Mouse (Mus musculus) CD8-positive naive resting alpha-beta T cell, adult 2 months (primary cell): ENCODE results near the gene Awat1.

Experiments
- DNase-seq, 2 experiments: peaks; one replicate each; pipeline ENCODE4 v3.0.0; 2022; ENCODE audit warnings: low read depth in 2 of 2, low spot score in 2 of 2

The Awat1 gene

GRCm38 (mm10) chrX:100571951-100572350 is at the start of gene Awat1:
Gene Awat1, plus strand, starts transcription at chrX:100572251.
- no peak for DNase-seq

GRCm38 (mm10) chrX:100524471-100524870 is 47.6 kb upstream of the Awat1 start, which contains the start of gene Dgat2l6:
Gene Dgat2l6, plus strand, starts transcription at chrX:100524838.
- no peak for DNase-seq

- DNase-seq: no peak
Observed at GRCm38 (mm10) chrX:100556026-100556425, 16.0 kb upstream of the Awat1 start.

- DNase-seq: no peak
Observed at GRCm38 (mm10) chrX:100565696-100566095, 6.4 kb upstream of the Awat1 start.

DNA sequence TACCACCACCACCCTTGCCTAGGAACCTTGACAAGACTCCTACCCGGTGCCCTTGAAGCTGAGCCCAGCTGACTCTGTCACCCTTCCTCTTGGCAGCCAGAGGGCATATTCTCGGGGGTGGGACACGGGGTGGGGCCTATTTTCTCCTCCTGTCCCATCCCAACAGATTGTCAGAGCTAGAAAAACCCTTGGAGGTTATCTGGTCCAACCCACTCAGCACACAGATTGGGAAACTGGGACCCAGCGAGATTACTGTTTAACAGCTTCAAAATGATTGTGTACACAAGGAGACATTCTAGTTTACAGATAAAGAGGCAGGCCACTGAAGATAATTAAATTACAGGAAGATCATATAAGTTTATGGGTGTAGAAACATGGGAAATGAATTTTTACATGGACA is 22.7 kb downstream of the Awat1 start, which contains the start of gene P2ry4:
P2ry4 (minus strand) TSS at position 79 of the 400 bp plus-strand sequence.
- DNase-seq: no peak

DNA sequence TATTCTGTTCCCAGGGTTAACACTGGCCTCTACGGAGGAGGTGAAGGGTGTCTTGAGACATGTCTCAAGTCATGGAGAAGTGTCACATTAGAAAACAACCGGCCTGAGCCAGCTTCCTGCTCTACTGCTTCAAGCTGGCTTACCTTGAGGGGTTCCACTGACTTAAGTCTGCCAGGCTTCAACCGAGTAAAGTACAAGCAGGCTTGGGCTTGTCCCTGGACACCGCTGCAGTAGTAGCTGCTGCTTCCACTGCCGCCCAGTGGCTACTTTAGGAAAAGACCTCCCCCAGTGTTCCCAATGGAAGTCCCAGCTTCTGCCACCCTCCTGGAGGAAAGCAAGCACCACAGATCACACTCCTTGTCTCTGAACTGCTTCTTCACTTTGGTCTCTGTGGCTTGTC is 25.4 kb downstream of the Awat1 start:
- no peak for DNase-seq

- DNase-seq: no peak
Observed at GRCm38 (mm10) chrX:100599755-100600154, 27.7 kb downstream of the Awat1 start.

- no peak for DNase-seq
Observed at GRCm38 (mm10) chrX:100605314-100605713, 33.3 kb downstream of the Awat1 start, which contains the start of gene Arr3. Gene Arr3, plus strand, starts transcription at chrX:100605497.

DNA sequence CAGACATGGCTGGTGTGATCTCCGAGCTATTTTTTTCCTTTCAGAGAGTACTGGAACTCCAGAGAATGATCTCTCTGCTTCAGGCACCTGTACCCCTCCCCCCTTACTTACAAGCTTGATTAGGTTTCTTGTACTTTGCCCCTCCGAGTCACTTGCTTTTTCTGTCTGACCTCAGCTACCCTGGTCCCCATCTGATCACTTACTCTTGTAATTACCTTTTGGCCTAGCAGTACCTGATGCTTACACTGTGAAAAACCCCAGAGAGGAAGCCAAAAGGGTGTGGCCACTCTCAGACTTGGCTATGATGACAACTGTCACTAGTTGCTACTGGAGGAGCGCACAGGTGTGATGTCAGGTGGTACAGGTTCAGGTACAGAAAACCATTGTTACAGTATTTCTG is 46.4 kb downstream of the Awat1 start:
- no peak for DNase-seq

DNA sequence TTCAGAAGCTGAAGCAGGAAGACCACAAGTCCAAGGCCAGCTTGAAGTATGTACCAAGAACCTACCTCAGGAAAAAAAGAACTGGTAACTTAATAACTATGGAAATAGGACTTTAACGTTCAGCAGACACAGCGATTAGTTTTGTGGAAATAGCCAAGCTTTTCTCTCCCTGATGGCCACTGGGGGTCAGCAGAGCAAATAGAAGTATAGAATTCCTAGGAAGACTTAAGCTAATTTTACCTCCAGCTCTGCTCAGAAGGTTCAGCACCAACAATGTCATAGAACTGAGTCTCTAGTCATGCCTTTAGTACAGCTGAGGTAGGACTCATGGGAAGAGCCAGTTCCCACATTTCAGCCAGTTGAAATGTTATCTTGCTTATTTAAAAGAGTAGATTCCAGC is 49.3 kb downstream of the Awat1 start:
- DNase-seq: no peak

DNA sequence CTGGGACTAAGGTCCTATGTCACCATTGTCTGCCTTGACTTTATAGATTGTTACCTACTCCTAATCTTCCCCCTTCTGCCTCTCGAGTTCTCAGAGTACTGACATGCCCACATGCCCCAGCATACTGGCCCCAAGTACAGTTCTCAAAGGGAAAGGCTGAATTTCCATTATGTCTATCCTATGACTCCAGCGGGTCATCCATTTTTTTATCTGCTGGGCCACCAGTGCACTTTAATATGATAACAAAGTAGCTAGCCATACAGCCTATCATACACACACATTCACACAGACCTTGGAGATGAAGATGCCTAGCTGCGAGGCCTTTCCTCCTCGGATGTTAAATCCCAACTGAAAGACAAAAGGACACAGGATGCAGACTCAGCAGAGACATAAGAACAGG is 52.2 kb downstream of the Awat1 start:
- DNase-seq: no peak

DNA sequence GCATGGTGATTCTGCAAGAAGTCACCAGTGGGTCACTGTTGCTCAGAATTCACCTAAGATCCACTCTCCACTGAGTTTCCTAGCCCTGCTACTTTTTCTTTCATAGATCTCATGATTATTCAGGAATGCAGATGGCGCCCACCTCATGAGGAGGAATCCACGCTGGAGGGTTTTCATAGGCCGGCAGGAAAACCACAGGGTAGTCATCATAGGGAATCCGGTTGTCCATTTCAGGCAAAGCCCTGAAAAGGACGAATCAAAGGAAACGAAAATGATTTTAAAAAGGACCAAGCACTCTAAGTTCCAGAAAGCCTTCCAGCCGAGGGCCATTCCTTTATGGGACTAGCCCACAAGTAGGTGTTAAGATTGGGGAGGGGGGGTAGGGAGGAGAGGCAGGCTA is 53.1 kb downstream of the Awat1 start:
- no peak for DNase-seq

DNA sequence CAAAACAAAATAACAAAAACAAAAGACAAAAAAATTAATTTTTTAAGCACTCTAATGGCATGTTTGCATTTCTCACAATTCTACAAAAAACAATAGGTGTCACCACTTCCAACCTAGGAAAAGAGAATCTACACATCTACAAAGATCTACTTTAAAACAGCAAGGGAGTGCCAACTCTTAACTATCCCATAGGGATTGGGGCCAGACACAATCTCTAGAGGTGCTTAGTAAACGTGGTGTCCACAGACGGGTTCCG is 53.4 kb downstream of the Awat1 start, which contains the start of gene Kif4:
Kif4 (plus strand) TSS at position 192 of the 256 bp plus-strand sequence.
- DNase-seq: no peak

- DNase-seq: peak; percentile 76
Observed at GRCm38 (mm10) chrX:100625802-100626793, 54.0 kb downstream of the Awat1 start, which contains the start of gene Pdzd11. Gene Pdzd11, minus strand, starts transcription at chrX:100626568.
